Mouse (Mus musculus): ENCODE data around the gene Fate1.

- TF ChIP-seq CTCF (IDR thresholded peaks at IDR 0.05; ENCODE audit: borderline replicate concordance, extremely low read depth, insufficient read depth, insufficient read length) (no peak), POLR2A (IDR thresholded peaks at IDR 0.05; ENCODE audit: borderline replicate concordance, extremely low read depth, insufficient read depth, insufficient read length, poor library complexity, severe bottlenecking) (no peak)
These were observed 10.4 kb downstream of the Fate1 start for GRCm38 (mm10) chrX:71983205-71983604.
